Mouse (Mus musculus) thymus, adult 2 months (tissue): ENCODE results near the gene Glyctk. TPM values are rescaled to one million over a fixed set of nuclear protein-coding genes. Genes with fewer than 3 reads are reported as not detected.

Experiments used
- DNase-seq: peaks from one replicate; pipeline ENCODE4 v3.0.0; 2021
- H3K27ac ChIP-seq: fragments of 200-500 bp; 2 replicates; pipeline ENCODE4 v1.5.1; 2012; ENCODE audit warnings: low read length, control low read depth; ENCODE audit not compliant: control insufficient read depth, insufficient read depth
- H3K27me3 ChIP-seq: fragments of 200-500 bp; 2 replicates; pipeline ENCODE4 v1.6.1; 2012; ENCODE audit warnings: mild to moderate bottlenecking, low read length, moderate library complexity, mixed read lengths; ENCODE audit not compliant: control insufficient read depth, insufficient read depth
- H3K36me3 ChIP-seq: fragments of 200-500 bp; 2 replicates; pipeline ENCODE4 v1.6.1; 2012; ENCODE audit warnings: mild to moderate bottlenecking, low read length, moderate library complexity; ENCODE audit not compliant: control insufficient read depth, insufficient read depth
- H3K4me1 ChIP-seq: fragments of 200-500 bp; replicated peaks from 2 replicates; pipeline ENCODE4 v1.6.1; 2012; ENCODE audit warnings: low read length; ENCODE audit not compliant: control insufficient read depth, insufficient read depth
- H3K4me3 ChIP-seq: fragments of 200-500 bp; 2 replicates; pipeline ENCODE4 v1.5.1; 2012; ENCODE audit warnings: mild to moderate bottlenecking, low read length, control low read depth, moderate library complexity; ENCODE audit not compliant: control insufficient read depth, insufficient read depth
- CTCF ChIP-seq: fragments of 200-500 bp; IDR thresholded peaks from 2 replicates; pipeline ENCODE4 v1.5.1; 2012; ENCODE audit warnings: mild to moderate bottlenecking, control low read depth, low read length, moderate library complexity, borderline replicate concordance; ENCODE audit not compliant: control insufficient read depth, poor library complexity, insufficient read depth; ENCODE audit errors: extremely low read depth
- POLR2A ChIP-seq: fragments of 200-500 bp; IDR thresholded peaks from 2 replicates; pipeline ENCODE4 v1.6.1; 2012; ENCODE audit warnings: mild to moderate bottlenecking, low read length, control low read depth, moderate library complexity; ENCODE audit not compliant: control insufficient read depth, poor library complexity, insufficient read depth; ENCODE audit errors: extremely low read depth
- WGBS: fragments of 180-500 bp; shearing (Covaris S2); methylation state at CpG from one replicate; pipeline ENCODE4 v1.1.7; 2018; 5-methylcytosine and 5-hydroxymethylcytosine counted together
- polyA plus RNA-seq: library from polyadenylated mRNA; depleted of rRNA; stranded (reverse); fragments of >200 nt; gene quantifications from 2 replicates; pipeline ENCODE4 v1.2.3, GENCODE M21; 2012

Gene Glyctk
- polyA plus RNA-seq, 1 experiment = 13.1 TPM

DNA sequence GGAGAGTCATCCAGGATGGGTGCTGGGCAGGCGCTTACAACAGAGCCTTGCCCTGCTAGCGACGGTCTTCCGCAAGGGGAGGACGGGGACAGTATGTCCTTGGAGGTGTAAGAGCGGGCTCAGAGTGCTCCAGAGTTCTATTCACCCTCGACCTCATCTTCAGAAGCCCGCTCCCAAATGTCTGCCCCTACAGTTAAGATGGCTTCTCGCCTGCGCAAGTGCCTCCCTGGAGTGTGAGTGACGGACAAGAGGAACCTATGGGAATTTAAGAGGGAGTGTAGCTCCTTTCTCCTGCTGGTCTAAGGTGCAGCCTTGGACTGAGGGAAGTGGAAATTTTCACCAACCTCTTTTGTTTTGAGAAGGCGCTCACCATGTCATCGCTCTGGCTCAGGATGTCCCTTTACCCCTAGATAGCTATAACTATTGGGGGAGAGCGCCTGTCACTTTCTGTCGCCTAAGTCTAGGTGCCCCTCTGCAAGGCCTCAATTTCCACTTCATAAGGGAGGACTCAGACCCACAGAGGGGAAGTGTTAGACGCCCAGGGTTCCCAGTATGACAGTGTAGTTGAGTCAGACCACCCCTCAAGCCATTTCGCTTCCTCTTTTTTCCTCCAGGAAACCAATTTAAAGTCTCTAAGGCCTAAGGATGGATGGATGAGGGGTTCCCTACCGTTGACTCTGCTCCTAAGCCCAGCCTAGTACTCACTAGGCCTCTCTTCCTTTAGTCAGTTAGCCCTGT, 41.8 kb upstream of the Glyctk start, which contains the start of gene Ppm1m:
Gene Ppm1m (minus strand): TSS at position 212 of the 738 bp plus-strand sequence.
- no peaks in the 10 kb centered on the region for H3K36me3 ChIP-seq
- TF ChIP-seq CTCF = no peak
- no peak for TF ChIP-seq POLR2A
- no peak within 1 kb of the TSS for H3K27ac ChIP-seq
- H3K27me3 ChIP-seq = no peaks in the 10 kb centered on the region
- H3K4me3 ChIP-seq = peak within 1 kb of the TSS; percentile 68
- H3K4me1 ChIP-seq = peaks cover 37% of the 10 kb centered on the region
- no peak for DNase-seq
- WGBS = 70% methylated on average over 18 of the region's 18 CpGs

DNA sequence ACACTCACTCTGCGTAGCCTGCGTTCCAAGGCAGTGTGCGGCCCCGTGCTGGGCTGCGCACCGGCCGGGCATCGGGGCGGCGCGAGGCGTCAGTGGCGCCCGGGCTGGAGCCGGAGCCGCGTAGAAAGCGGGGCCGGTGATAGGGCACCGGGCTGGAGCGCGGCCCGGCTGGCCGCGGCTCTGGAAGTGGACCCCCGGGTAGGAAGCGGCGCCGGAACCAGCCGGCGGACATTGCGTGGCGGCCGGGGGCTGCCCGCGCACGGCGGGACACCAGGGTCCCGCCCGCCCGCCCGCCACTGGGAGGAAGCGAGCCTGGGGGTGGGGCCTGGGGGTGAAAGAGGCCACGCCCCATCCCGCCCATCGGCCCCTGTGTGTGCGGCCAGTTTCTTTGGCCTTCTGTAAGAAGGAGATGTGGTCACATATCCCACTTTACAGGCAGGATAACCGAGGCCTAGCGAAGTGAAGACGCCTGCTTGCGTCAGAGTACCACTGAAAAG, 41.1 kb upstream of the Glyctk start:
- DNase-seq = peak; percentile 69
- no peaks in the 10 kb centered on the region for H3K36me3 ChIP-seq
- under 1% methylated on average over 51 of the region's 51 CpGs for WGBS
- peak overlapping the region; percentile 68 for H3K4me3 ChIP-seq
- no peaks in the 10 kb centered on the region for H3K27me3 ChIP-seq
- peaks cover 30% of the 10 kb centered on the region for H3K4me1 ChIP-seq
- H3K27ac ChIP-seq = no peak overlapping the region
- no peak for TF ChIP-seq POLR2A
- no peak for TF ChIP-seq CTCF

DNA sequence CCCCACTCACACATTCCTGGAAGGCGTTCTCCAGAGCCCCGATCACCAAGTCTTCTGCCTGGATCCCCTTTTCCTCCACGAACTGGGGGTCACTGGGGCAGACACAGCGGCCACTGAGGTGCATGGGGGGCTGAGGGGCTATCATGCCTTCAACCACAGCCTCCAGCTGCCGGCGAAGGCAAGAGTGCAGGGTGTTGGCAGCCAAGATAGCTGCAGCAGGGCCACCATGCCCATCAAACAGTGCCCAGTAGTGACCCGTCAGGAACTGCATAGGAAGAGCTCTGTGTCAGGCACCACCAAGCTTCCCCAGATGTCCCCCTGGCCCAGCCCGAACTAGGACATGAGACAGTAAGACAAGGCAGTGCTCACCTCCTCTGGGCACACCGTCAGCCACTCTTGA, 39.8 kb upstream of the Glyctk start:
- TF ChIP-seq CTCF = no peak
- no peak for TF ChIP-seq POLR2A
- no peaks in the 10 kb centered on the region for H3K36me3 ChIP-seq
- peaks cover 31% of the 10 kb centered on the region for H3K4me1 ChIP-seq
- no peaks in the 10 kb centered on the region for H3K27me3 ChIP-seq
- WGBS = 95% methylated on average over 9 of the region's 9 CpGs
- no peak overlapping the region for H3K4me3 ChIP-seq
- H3K27ac ChIP-seq = no peak overlapping the region
- DNase-seq = no peak

DNA sequence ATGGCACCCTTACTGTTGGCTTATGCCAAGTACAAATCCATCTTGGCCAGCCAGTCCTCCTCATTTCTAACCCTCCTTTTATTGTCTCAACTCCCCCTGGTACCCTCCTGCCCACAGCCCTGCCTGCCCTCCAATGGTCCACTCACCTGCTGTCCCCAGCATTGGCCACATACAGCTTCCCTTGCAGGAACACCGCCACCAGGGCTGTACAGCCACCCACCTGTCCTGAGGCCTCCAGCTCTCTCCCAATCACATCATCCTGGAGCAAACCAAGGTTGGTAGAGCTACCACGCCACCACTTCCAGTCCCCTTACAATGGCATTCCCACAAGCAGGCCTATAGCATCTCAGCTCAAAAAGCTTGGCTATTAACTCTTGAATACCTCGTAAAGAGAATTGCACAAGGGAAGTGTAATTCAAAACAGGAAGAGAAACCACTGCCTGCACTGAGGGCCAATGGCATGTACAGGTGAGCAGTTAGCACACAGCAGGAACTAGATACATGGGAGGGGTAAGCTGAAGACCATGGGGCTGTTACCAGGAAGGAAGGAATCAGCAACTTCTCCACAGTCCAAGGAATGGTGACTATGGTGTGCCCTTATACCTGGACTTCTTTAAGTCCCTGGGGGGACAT, 39.3 kb upstream of the Glyctk start:
- 78% methylated on average over 3 of the region's 3 CpGs for WGBS
- peaks cover 28% of the 10 kb centered on the region for H3K4me1 ChIP-seq
- no peak for TF ChIP-seq POLR2A
- TF ChIP-seq CTCF = no peak
- no peak for DNase-seq
- H3K27ac ChIP-seq = no peak overlapping the region
- no peaks in the 10 kb centered on the region for H3K27me3 ChIP-seq
- no peaks in the 10 kb centered on the region; the same call in 1 of the 2 replicates for H3K36me3 ChIP-seq
- no peak overlapping the region for H3K4me3 ChIP-seq

DNA sequence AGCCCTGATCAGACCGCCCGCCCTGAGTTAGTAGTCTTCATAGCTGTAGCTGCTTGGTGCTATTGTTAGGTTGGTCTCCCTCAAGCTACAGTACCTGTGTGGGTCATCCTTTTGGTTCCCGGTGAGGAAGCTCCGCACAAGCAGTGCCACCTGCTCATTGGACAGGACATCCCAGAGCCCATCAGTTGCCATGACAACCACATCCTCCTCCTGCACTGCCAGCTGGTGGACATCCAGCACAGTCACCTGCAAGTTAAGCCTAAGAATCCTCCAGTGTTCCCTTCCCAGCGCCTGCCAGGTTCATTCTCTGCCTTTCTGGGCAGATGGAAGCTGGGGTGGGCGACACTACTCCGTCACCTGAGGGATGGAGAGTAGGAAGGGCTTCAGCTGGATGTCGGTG, 37.8 kb upstream of the Glyctk start:
- no peak for DNase-seq
- TF ChIP-seq POLR2A (no peak), CTCF (no peak)
- Histone ChIP-seq H3K4me1 (peaks cover 28% of the 10 kb centered on the region), H3K4me3 (no peak overlapping the region), H3K36me3 (peaks cover 13% of the 10 kb centered on the region), H3K27ac (no peak overlapping the region), H3K27me3 (no peaks in the 10 kb centered on the region)
- 97% methylated on average over 8 of the region's 8 CpGs for WGBS

DNA sequence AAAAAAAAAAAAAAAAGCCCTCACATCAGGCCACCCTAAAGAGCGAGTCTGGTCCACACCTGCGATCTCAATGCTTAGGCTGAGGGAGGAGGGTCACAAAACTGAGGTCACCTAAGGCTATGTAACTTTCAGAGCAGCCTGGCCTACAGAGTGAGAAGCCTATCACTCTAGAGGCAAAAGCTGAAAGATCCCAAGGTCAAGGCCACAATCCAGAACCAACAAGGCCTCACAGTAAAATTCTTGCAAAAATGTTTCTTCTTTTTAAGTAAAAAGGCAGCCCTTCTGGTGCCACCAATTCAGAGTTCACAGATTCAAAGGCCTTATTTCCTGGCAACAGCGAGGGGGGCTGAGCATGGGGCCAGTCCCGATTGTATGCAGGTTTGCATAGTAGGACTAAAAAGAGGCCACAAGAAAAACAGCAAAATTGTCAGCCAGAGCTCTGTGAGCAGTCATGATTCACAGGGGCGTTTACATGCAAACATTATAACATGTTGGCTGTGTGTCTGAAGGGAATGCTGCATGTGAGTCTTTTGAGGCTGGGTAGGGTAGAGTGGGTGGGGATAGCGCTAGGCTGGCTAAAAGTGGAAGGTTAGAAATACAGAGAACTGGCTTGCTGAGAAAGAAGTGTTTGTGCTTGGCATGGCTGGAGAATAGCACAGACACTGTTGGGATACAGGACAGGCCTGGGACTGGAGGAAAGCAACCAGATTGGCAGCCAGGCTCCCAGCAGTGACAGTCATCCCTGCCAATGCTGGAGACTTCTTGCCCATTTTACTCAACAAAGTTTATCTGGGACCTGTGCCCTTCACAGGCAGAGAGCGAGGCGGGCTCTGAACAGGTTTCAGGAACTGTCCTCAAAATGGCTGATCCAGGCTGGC, 36.2 kb upstream of the Glyctk start:
- H3K4me1 ChIP-seq = peaks cover 22% of the 10 kb centered on the region
- 89% methylated on average over 8 of the region's 8 CpGs for WGBS
- H3K27me3 ChIP-seq = no peaks in the 10 kb centered on the region
- H3K27ac ChIP-seq = peak overlapping the region; percentile 7; the same call in 1 of the 2 replicates
- no peak for TF ChIP-seq POLR2A
- no peak for TF ChIP-seq CTCF
- no peak for DNase-seq
- H3K36me3 ChIP-seq = peaks cover 28% of the 10 kb centered on the region
- no peak overlapping the region for H3K4me3 ChIP-seq
